Mouse (Mus musculus): ENCODE results near the gene Pimreg. TPM values are rescaled to one million over a fixed set of nuclear protein-coding genes. Genes with fewer than 3 reads are reported as not detected.

Pimreg gene
- polyA plus RNA-seq, 1 experiment = 34.3 TPM

- peak overlapping the region; percentile 97 for H3K4me3 ChIP-seq (ENCODE audit: insufficient read depth, low read length)
- peaks cover 28% of the 10 kb centered on the region for H3K4me1 ChIP-seq (ENCODE audit: control insufficient read depth, insufficient read depth, low read length)
- 0 out of 2 replicates have a peak overlapping the region, but pooled peaks have one; percentile 12 for H3K27ac ChIP-seq (ENCODE audit: insufficient read depth, low read depth, low read length)
- TF ChIP-seq POLR2A (IDR thresholded peaks at IDR 0.05; ENCODE audit: borderline replicate concordance, low read depth, low read length) (no peak), CTCF (IDR thresholded peaks at IDR 0.05; ENCODE audit: low read depth, low read length) (no peak)
These were observed 799 bp downstream of the Pimreg start for GRCm38 (mm10) chr11:72042631-72043030.

DNA sequence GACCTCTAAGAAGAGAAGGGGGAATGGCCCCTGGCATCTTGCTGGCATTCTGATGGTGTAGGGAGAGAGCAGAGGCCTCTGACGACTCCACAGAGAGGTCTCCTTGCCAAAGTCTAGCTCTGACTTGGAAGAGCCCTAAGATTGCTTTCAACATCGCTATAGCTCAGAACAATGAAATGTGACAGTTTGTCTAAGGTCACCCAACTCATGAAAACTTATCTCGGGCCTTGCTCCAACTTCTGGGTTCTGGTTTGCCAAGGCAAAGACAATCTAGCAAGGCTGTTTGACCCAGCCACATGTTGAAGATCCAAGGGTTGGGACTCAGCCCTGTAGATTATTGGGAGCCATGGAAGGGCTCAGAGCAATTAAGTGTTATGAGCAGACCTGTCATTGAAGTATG lies 2.4 kb downstream of the Pimreg start:
- no peak for TF ChIP-seq CTCF (IDR thresholded peaks at IDR 0.05; ENCODE audit: low read depth, low read length)
- TF ChIP-seq POLR2A (IDR thresholded peaks at IDR 0.05; ENCODE audit: borderline replicate concordance, low read depth, low read length) = no peak
- H3K4me3 ChIP-seq (ENCODE audit: insufficient read depth, low read length) = no peak overlapping the region
- peaks cover 25% of the 10 kb centered on the region for H3K4me1 ChIP-seq (ENCODE audit: control insufficient read depth, insufficient read depth, low read length)
- H3K27ac ChIP-seq (ENCODE audit: insufficient read depth, low read depth, low read length) = no peak overlapping the region

DNA sequence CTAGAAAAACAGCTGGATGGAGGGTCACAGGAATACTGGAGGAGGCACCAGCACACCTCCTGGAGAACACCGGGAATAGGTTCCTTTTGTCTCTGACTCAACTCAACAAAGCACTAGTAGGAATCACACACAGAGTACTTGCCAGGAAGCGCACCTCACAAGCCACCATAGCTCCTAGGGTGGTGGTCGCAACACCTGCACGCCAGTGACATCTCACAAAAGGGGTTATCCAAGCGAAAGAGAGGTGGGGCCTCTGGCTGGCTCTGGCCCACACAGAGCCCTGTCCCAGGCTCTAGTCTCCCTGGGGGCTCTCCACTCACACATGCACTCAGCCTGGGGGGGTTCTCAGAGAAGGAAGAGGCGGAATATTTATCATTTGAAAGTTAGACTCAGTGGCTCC lies 6.9 kb downstream of the Pimreg start:
- Histone ChIP-seq H3K27ac (ENCODE audit: insufficient read depth, low read depth, low read length) (no peak overlapping the region), H3K4me3 (ENCODE audit: insufficient read depth, low read length) (no peak overlapping the region), H3K4me1 (ENCODE audit: control insufficient read depth, insufficient read depth, low read length) (peaks cover 7% of the 10 kb centered on the region; the same call in 1 of the 2 replicates)
- TF ChIP-seq CTCF (IDR thresholded peaks at IDR 0.05; ENCODE audit: low read depth, low read length) (no peak), POLR2A (IDR thresholded peaks at IDR 0.05; ENCODE audit: borderline replicate concordance, low read depth, low read length) (no peak)

DNA sequence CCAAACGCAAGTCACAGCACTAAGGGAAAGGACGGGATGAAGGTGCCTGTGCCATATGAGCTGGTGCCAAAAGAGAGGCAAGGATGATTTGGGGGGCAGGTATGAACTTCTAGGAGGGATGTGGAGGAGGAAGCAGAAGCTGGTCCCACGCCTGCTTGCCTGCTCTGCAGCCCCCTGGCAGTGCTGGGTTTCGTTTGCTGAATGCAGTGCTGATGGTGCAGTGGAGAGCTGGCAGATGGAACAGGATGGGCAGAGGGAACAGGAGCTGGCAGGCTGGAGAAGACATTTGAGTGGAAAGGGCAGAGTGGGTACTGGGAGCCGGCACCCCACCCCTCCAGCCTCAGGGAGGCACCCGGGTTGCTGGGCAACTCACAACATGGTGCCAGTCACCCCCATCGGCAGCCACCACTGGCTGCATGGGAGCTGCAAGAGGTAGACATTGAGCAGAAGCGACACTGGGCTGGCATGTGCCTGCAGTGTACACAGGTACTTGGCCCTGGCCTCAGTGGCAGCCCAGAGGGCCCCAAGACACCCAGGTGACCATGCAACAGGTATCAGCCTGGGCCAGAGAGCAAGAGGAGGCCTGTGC lies 7.4 kb downstream of the Pimreg start:
- no peak overlapping the region for H3K27ac ChIP-seq (ENCODE audit: insufficient read depth, low read depth, low read length)
- peaks cover 7% of the 10 kb centered on the region; the same call in 1 of the 2 replicates for H3K4me1 ChIP-seq (ENCODE audit: control insufficient read depth, insufficient read depth, low read length)
- TF ChIP-seq CTCF (IDR thresholded peaks at IDR 0.05; ENCODE audit: low read depth, low read length) = no peak
- no peak for TF ChIP-seq POLR2A (IDR thresholded peaks at IDR 0.05; ENCODE audit: borderline replicate concordance, low read depth, low read length)
- H3K4me3 ChIP-seq (ENCODE audit: insufficient read depth, low read length) = no peak overlapping the region

DNA sequence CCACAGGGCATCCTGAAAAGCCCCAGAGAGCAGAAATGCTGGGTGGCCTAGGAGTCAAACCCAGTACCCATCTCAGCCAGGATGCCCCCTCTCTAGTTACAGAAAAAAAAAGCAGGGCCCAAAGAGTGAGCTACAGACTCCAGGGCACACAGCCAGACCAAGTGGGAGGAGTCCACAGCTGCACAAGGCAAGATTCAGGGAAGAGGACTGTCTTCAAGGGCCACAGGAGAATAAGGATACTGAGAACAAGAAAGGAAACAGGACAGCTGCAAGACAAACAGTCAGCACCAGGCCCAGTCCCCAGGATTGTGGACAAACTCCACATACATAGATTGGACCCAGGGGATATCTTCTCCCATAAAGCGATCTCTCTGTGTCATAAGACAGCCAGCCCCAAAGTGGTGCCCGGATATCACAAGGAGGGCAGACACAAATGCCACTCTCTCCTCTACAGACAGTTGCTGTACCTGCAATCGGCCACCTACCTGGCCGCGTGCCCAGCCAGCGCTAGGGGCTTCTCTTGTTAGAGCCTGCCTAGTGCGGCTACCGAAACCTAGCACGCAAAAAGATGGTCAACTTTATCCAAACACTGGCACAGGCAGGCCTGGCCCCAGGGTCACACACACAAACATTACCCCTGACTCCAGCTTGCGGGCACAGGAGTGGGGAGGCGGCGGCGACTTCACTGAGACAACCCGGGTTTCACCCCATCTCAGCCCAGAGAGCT lies 8.5 kb downstream of the Pimreg start:
- TF ChIP-seq POLR2A (IDR thresholded peaks at IDR 0.05; ENCODE audit: borderline replicate concordance, low read depth, low read length) (no peak), CTCF (IDR thresholded peaks at IDR 0.05; ENCODE audit: low read depth, low read length) (no peak)
- H3K4me3 ChIP-seq (ENCODE audit: insufficient read depth, low read length) = no peak overlapping the region
- H3K4me1 ChIP-seq (ENCODE audit: control insufficient read depth, insufficient read depth, low read length) = peaks cover 7% of the 10 kb centered on the region; the same call in 1 of the 2 replicates

GRCm38 (mm10) chr11:72050895-72051858 lies 9.3 kb downstream of the Pimreg start:
- Histone ChIP-seq H3K27ac (ENCODE audit: insufficient read depth, low read depth, low read length) (no peak overlapping the region), H3K4me1 (ENCODE audit: control insufficient read depth, insufficient read depth, low read length) (peaks cover 7% of the 10 kb centered on the region; the same call in 1 of the 2 replicates), H3K4me3 (ENCODE audit: insufficient read depth, low read length) (no peak overlapping the region)
- no peak for TF ChIP-seq CTCF (IDR thresholded peaks at IDR 0.05; ENCODE audit: low read depth, low read length)
- TF ChIP-seq POLR2A (IDR thresholded peaks at IDR 0.05; ENCODE audit: borderline replicate concordance, low read depth, low read length) = no peak

More for the DNA sequence above, 8.5 kb downstream of the Pimreg start:
- no peak overlapping the region for H3K27ac ChIP-seq (ENCODE audit: insufficient read depth, low read depth, low read length)

DNA sequence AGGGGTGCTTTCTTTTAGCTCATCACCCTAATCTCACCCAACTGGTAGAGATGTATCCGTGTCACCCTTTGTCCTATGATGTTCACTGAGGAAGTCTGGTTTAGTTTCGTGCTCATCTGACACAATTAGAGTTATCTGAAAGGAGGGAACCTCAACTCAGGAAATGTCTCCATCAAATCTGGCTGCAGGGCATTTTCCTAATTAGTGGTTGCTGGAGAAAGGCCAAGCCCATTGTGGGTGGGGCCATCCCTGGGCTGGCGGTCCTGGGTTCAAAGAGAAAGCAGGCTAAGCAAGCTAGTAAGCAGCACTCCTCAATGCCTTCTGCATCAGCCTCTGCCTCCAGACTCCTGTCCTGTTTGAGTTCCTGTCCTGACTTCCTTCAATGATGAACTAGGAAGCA lies 10.4 kb downstream of the Pimreg start:
- H3K4me3 ChIP-seq (ENCODE audit: insufficient read depth, low read length) = no peak overlapping the region
- H3K27ac ChIP-seq (ENCODE audit: insufficient read depth, low read depth, low read length) = no peak overlapping the region
- TF ChIP-seq POLR2A (IDR thresholded peaks at IDR 0.05; ENCODE audit: borderline replicate concordance, low read depth, low read length) (no peak), CTCF (IDR thresholded peaks at IDR 0.05; ENCODE audit: low read depth, low read length) (no peak)
- H3K4me1 ChIP-seq (ENCODE audit: control insufficient read depth, insufficient read depth, low read length) = peaks cover 7% of the 10 kb centered on the region; the same call in 1 of the 2 replicates

DNA sequence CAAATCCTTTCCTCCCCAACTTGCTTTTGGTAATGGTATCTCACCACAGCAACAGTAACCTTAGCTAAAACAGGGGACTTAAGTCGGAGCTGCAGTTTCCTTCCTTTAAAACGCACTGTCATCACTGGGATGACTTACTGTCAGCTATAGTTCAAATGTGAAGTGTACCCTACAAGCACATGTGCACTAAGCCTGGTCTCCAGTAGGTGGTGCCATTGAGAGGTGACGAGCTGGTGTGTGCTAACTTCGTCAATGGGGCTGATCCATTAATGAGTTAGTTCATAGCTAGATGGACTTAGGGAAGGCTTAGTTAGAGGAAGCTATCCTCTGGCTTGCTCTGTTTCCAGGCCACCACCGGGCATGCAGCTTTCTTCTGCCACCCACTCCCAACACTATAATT lies 10.8 kb downstream of the Pimreg start:
- no peak overlapping the region for H3K4me3 ChIP-seq (ENCODE audit: insufficient read depth, low read length)
- TF ChIP-seq POLR2A (IDR thresholded peaks at IDR 0.05; ENCODE audit: borderline replicate concordance, low read depth, low read length) = no peak
- TF ChIP-seq CTCF (IDR thresholded peaks at IDR 0.05; ENCODE audit: low read depth, low read length) = peak; percentile 38
- peaks cover 7% of the 10 kb centered on the region; the same call in 1 of the 2 replicates for H3K4me1 ChIP-seq (ENCODE audit: control insufficient read depth, insufficient read depth, low read length)
- H3K27ac ChIP-seq (ENCODE audit: insufficient read depth, low read depth, low read length) = no peak overlapping the region

DNA sequence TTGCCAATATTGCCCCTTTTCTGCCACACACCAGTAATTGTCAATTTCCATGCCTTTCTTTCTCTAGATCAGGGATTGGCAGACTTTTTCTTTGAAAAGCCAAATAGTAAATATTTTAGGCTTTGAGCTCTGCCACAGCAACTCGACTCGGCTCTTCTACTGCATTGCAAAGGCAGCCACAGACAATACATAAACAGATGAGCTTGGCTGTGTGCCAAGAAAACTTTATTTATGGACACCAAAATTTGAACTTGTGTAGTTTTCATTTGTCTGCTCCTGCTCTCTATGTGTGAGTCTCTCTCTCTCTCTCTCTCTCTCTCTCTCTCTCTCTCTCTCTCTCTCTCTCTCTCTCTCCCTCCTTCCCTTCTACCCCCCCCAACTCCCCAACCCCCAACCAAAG lies 13.3 kb downstream of the Pimreg start:
- no peak for TF ChIP-seq POLR2A (IDR thresholded peaks at IDR 0.05; ENCODE audit: borderline replicate concordance, low read depth, low read length)
- no peak for TF ChIP-seq CTCF (IDR thresholded peaks at IDR 0.05; ENCODE audit: low read depth, low read length)

More for the DNA sequence above, 13.3 kb downstream of the Pimreg start:
- peaks cover 7% of the 10 kb centered on the region; the same call in 1 of the 2 replicates for H3K4me1 ChIP-seq (ENCODE audit: control insufficient read depth, insufficient read depth, low read length)
- no peak overlapping the region for H3K4me3 ChIP-seq (ENCODE audit: insufficient read depth, low read length)
- H3K27ac ChIP-seq (ENCODE audit: insufficient read depth, low read depth, low read length) = no peak overlapping the region
